In the genomic region with DNA sequence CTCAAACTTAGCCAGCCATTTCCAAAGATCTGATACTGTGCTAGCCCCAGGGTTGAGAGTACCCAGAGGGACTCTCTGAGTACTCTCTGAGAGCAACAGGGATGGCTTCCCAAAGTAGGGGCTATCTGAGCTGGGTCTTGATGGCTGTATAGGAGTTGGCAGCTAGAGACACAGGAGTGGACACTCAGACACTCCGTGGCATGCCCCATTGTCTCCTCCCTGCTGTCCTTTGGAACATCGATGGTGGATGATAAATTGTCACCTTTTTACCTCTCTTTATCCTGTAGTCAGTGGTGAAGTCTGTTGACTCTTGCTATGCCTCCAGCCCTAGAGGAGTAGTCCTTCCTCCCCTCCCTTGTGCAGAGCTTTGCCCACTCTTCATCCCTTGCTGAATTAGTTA, we compare ENCODE assay signal across 12 mouse cellular contexts. TPM values are rescaled to one million over a fixed set of nuclear protein-coding genes. Genes with fewer than 3 reads are reported as not detected.
DNase-seq lines count a peak whose midpoint lies in the region; ATAC-seq lines count a peak whose summit lies in the region.
"Had no signal": no experiment of that assay in that cellular context is flagged by ENCODE, and none has a peak within 500 bp of the region (broad histone marks: within the 10 kb centered on the region; RNA-seq: fewer than 3 reads in every experiment).

No protein-coding gene starts in this region.

- H3K36me3 ChIP-seq in forebrain, embryonic 13.5 days (ENCODE audit: poor library complexity, severe bottlenecking), result peaks cover 45% of the 10 kb centered on the region
- H3K36me3 ChIP-seq in forebrain, embryonic 14.5 days (ENCODE audit: control insufficient read depth, insufficient read depth, low read length), result peaks cover 46% of the 10 kb centered on the region
- peaks cover 21% of the 10 kb centered on the region; the same call in 1 of the 2 replicates for H3K36me3 ChIP-seq in hindbrain, embryonic 16.5 days (ENCODE audit: control insufficient read depth, insufficient read depth, low read length)
- H3K36me3 ChIP-seq in hindbrain, embryonic 11.5 days (ENCODE audit: control insufficient read depth, insufficient read depth, low read length), result no peaks in the 10 kb centered on the region
- peaks cover 45% of the 10 kb centered on the region for H3K36me3 ChIP-seq in neural tube, embryonic 13.5 days
- H3K36me3 ChIP-seq in neural tube, embryonic 15.5 days, result peaks cover 40% of the 10 kb centered on the region

- DNase-seq in forebrain, embryonic 14.5 days (ENCODE audit: low spot score), result no peak
- DNase-seq in hindbrain, embryonic 11.5 days (ENCODE audit: low spot score), result no peak
- no peak for DNase-seq in neural tube, embryonic 10.5 days (ENCODE audit: extremely low spot score, low spot score)
- DNase-seq in left cerebral cortex, adult 11 months (ENCODE audit: low spot score), result no peak
- DNase-seq: liver, postnatal 0 days; lung, postnatal 36 days; thymus, postnatal 36 days had no signal

- peak overlapping the region; percentile 3; the same call in 1 of the 2 replicates for H3K27ac ChIP-seq in forebrain, embryonic 13.5 days
- no peak overlapping the region for H3K27ac ChIP-seq in forebrain, embryonic 14.5 days (ENCODE audit: low read depth, low read length)
- H3K27ac ChIP-seq in hindbrain, embryonic 16.5 days (ENCODE audit: low read depth, low read length), result 0 out of 2 replicates have a peak overlapping the region, but pooled peaks have one; percentile 9
- no peak overlapping the region for H3K27ac ChIP-seq in hindbrain, embryonic 11.5 days (ENCODE audit: low read depth, low read length)
- peak overlapping the region; percentile 88 for H3K27ac ChIP-seq in neural tube, embryonic 13.5 days (replicated peaks)
- 0 out of 2 replicates have a peak overlapping the region, but pooled peaks have one; percentile 6 for H3K27ac ChIP-seq in neural tube, embryonic 15.5 days (replicated peaks)

- peaks cover 8% of the 10 kb centered on the region for H3K4me1 ChIP-seq in forebrain, embryonic 13.5 days
- H3K4me1 ChIP-seq in forebrain, embryonic 14.5 days (ENCODE audit: control insufficient read depth, insufficient read depth, low read length), result no peaks in the 10 kb centered on the region
- peaks cover 17% of the 10 kb centered on the region for H3K4me1 ChIP-seq in hindbrain, embryonic 16.5 days (ENCODE audit: control insufficient read depth, insufficient read depth, low read depth, low read length)
- no peaks in the 10 kb centered on the region for H3K4me1 ChIP-seq in hindbrain, embryonic 11.5 days (replicated peaks; ENCODE audit: control insufficient read depth, insufficient read depth, low read length)
- peaks cover 40% of the 10 kb centered on the region for H3K4me1 ChIP-seq in neural tube, embryonic 13.5 days (replicated peaks)
- H3K4me1 ChIP-seq in neural tube, embryonic 15.5 days, result peaks cover 37% of the 10 kb centered on the region

- no peak overlapping the region for H3K9ac ChIP-seq in forebrain, embryonic 13.5 days
- no peak overlapping the region for H3K9ac ChIP-seq in forebrain, embryonic 14.5 days (ENCODE audit: low read length)
- no peak overlapping the region for H3K9ac ChIP-seq in hindbrain, embryonic 16.5 days (ENCODE audit: low read depth, low read length)
- no peak overlapping the region for H3K9ac ChIP-seq in hindbrain, embryonic 11.5 days (ENCODE audit: low read depth, low read length)
- H3K9ac ChIP-seq in neural tube, embryonic 13.5 days, result no peak overlapping the region
- no peak overlapping the region for H3K9ac ChIP-seq in neural tube, embryonic 15.5 days (replicated peaks)
- H3K9ac ChIP-seq: liver, postnatal 0 days had no signal

- H3K9me3 ChIP-seq in forebrain, embryonic 13.5 days (replicated peaks), result no peaks in the 10 kb centered on the region
- no peaks in the 10 kb centered on the region for H3K9me3 ChIP-seq in forebrain, embryonic 14.5 days (replicated peaks; ENCODE audit: control insufficient read depth, low read length)
- no peaks in the 10 kb centered on the region for H3K9me3 ChIP-seq in hindbrain, embryonic 16.5 days (ENCODE audit: control insufficient read depth, low read length)
- H3K9me3 ChIP-seq in hindbrain, embryonic 11.5 days (ENCODE audit: control insufficient read depth, low read length), result no peaks in the 10 kb centered on the region
- no peaks in the 10 kb centered on the region for H3K9me3 ChIP-seq in neural tube, embryonic 13.5 days
- no peaks in the 10 kb centered on the region for H3K9me3 ChIP-seq in neural tube, embryonic 15.5 days (replicated peaks)

- H3K4me2 ChIP-seq in forebrain, embryonic 13.5 days, result no peak overlapping the region
- no peak overlapping the region for H3K4me2 ChIP-seq in forebrain, embryonic 14.5 days (ENCODE audit: low read length)
- H3K4me2 ChIP-seq in hindbrain, embryonic 16.5 days (ENCODE audit: low read length), result no peak overlapping the region
- H3K4me2 ChIP-seq in hindbrain, embryonic 11.5 days (replicated peaks; ENCODE audit: low read depth, low read length), result no peak overlapping the region
- no peak overlapping the region for H3K4me2 ChIP-seq in neural tube, embryonic 13.5 days
- H3K4me2 ChIP-seq in neural tube, embryonic 15.5 days, result no peak overlapping the region

- 89% methylated on average over 2 of the region's 2 CpGs for WGBS in forebrain, embryonic 13.5 days
- 93% methylated on average over 2 of the region's 2 CpGs for WGBS in forebrain, embryonic 14.5 days
- WGBS in hindbrain, embryonic 16.5 days, result 66% methylated on average over 2 of the region's 2 CpGs
- 85% methylated on average over 2 of the region's 2 CpGs for WGBS in hindbrain, embryonic 11.5 days
- 81% methylated on average over 2 of the region's 2 CpGs for WGBS in neural tube, embryonic 13.5 days
- WGBS in neural tube, embryonic 15.5 days, result 80% methylated on average over 2 of the region's 2 CpGs

- no peak overlapping the region for H3K4me3 ChIP-seq in forebrain, embryonic 13.5 days
- no peak overlapping the region for H3K4me3 ChIP-seq in forebrain, embryonic 14.5 days (ENCODE audit: low read depth, low read length)
- H3K4me3 ChIP-seq in hindbrain, embryonic 16.5 days (ENCODE audit: low read length), result no peak overlapping the region
- H3K4me3 ChIP-seq in hindbrain, embryonic 11.5 days (ENCODE audit: low read depth, low read length), result no peak overlapping the region
- no peak overlapping the region for H3K4me3 ChIP-seq in neural tube, embryonic 13.5 days
- H3K4me3 ChIP-seq in neural tube, embryonic 15.5 days (replicated peaks), result no peak overlapping the region

- H3K27me3 ChIP-seq in forebrain, embryonic 13.5 days, result peaks cover 5% of the 10 kb centered on the region; the same call in 1 of the 2 replicates
- no peaks in the 10 kb centered on the region for H3K27me3 ChIP-seq in forebrain, embryonic 14.5 days (replicated peaks; ENCODE audit: control insufficient read depth, insufficient read depth, low read length)
- no peaks in the 10 kb centered on the region for H3K27me3 ChIP-seq in hindbrain, embryonic 16.5 days (replicated peaks; ENCODE audit: control insufficient read depth, insufficient read depth, low read length)
- 0 out of 2 replicates have a peak, but pooled peaks cover 6% of the 10 kb centered on the region for H3K27me3 ChIP-seq in hindbrain, embryonic 11.5 days (ENCODE audit: control insufficient read depth, insufficient read depth, low read length)
- peaks cover 4% of the 10 kb centered on the region; the same call in 1 of the 2 replicates for H3K27me3 ChIP-seq in neural tube, embryonic 13.5 days
- H3K27me3 ChIP-seq in neural tube, embryonic 15.5 days (replicated peaks), result no peaks in the 10 kb centered on the region

- no peak for ATAC-seq in forebrain, embryonic 13.5 days
- no peak for ATAC-seq in forebrain, embryonic 14.5 days
- ATAC-seq in hindbrain, embryonic 16.5 days, result no peak
- no peak for ATAC-seq in hindbrain, embryonic 11.5 days (ENCODE audit: low FRiP score)
- ATAC-seq in neural tube, embryonic 13.5 days (ENCODE audit: low read depth), result no peak
- no peak for ATAC-seq in neural tube, embryonic 15.5 days (ENCODE audit: low FRiP score)
- ATAC-seq: inflammation-experienced regulatory T-cells, adult 6 months; liver, postnatal 0 days had no signal

RNA-seq across cellular contexts. Expression of a gene that starts 26.6 kb away (rescaled TPM):
- polyA plus RNA-seq in forebrain, embryonic 13.5 days (2015; fragmentation: Nextera tagmentation; extraction: Ambion mirVana), result 0.44 and 0.63 TPM in 2 replicates
- polyA plus RNA-seq in forebrain, embryonic 14.5 days (2014; fragmentation: Nextera tagmentation; extraction: Ambion mirVana), result 0.67 and 0.73 TPM in 2 replicates
- polyA plus RNA-seq in hindbrain, embryonic 16.5 days (2015; fragmentation: Nextera tagmentation; extraction: Ambion mirVana), result 2.7 and 2.9 TPM in 2 replicates
- 0.49 and 1.5 TPM in 2 replicates for polyA plus RNA-seq in hindbrain, embryonic 11.5 days (2014; fragmentation: Nextera tagmentation; extraction: Ambion mirVana)
- 1.0 and 2.0 TPM in 2 replicates for polyA plus RNA-seq in neural tube, embryonic 13.5 days (2015; fragmentation: Nextera tagmentation; extraction: Ambion mirVana)
- polyA plus RNA-seq in neural tube, embryonic 15.5 days (2015; fragmentation: Nextera tagmentation; extraction: Ambion mirVana), result 1.5 and 2.0 TPM in 2 replicates
- polyA plus RNA-seq: inflammation-experienced regulatory T-cells, adult 6 months had no signal

Comparison
In these comparisons a context has a peak if more than half of its experiments do, and no peak if none do; other contexts are left out.
1. H3K27ac ChIP-seq: peak in forebrain, embryonic 13.5 days (single experiment), hindbrain, embryonic 16.5 days (single experiment), neural tube, embryonic 13.5 days (single experiment) and neural tube, embryonic 15.5 days (single experiment); none in forebrain, embryonic 14.5 days (single experiment) and hindbrain, embryonic 11.5 days (single experiment).